Mouse (Mus musculus) ES-Bruce4 (cell line): Measurements from ENCODE around the gene Plxdc2.

Experiments
- CTCF ChIP-seq: IDR thresholded peaks from one replicate; pipeline ENCODE4 v1.8.1; 2011; ENCODE audit warnings: low read depth, low read length
- EP300 ChIP-seq: IDR thresholded peaks from 2 replicates; pipeline ENCODE4 v1.6.1; 2011; ENCODE audit warnings: low read depth, low read length; ENCODE audit not compliant: insufficient read depth

DNA sequence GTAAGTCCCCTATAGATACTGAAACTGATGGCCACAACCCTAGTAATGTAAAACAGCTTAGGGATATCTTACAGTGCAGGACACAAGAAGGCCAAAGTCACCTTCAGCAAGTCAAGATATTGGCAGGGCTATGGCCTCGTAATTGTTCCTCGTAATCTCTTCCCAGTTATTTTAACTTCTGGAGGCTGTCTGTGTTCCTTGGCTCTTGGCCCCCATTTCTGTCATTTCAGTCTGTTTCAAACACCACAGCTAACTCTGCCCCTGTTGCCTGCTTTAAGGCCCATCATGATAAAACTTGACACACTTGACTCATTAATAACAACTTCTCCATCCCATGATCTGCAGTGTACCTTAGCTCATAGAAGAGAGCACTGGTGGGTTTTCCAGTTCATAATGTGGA lies 378.3 kb downstream of the Plxdc2 start:
- TF ChIP-seq EP300 (no peak), CTCF (no peak)
